Mouse (Mus musculus) heart, embryonic 13.5 days (tissue): ENCODE results near the gene Tas2r143. TPM values are rescaled to one million over a fixed set of nuclear protein-coding genes. Genes with fewer than 3 reads are reported as not detected.

Experiments
- ATAC-seq: fragments of 200-750 bp; cut with Nextera tagmentation; 2 replicates; pipeline ENCODE4 v1.8.0; 2017; ENCODE audit warnings: moderate TSS enrichment; ENCODE audit not compliant: insufficient number of reproducible peaks, low FRiP score, low TSS enrichment; ENCODE audit errors: extremely low read depth
- H3K27ac ChIP-seq: fragments of 300-500 bp; sonication (generic); replicated peaks from 2 replicates; pipeline ENCODE4 v1.5.1; 2015; ENCODE audit warnings: moderate library complexity, mild to moderate bottlenecking, inconsistent platforms
- H3K27me3 ChIP-seq: fragments of 300-500 bp; sonication (generic); replicated peaks from 2 replicates; pipeline ENCODE4 v1.6.1; 2015; ENCODE audit warnings: mild to moderate bottlenecking, inconsistent platforms
- H3K36me3 ChIP-seq: fragments of 300-500 bp; sonication (generic); 2 replicates; pipeline ENCODE4 v1.6.1; 2015; ENCODE audit warnings: mild to moderate bottlenecking, inconsistent platforms
- H3K4me1 ChIP-seq: fragments of 300-500 bp; sonication (generic); 2 replicates; pipeline ENCODE4 v1.6.1; 2015; ENCODE audit warnings: inconsistent platforms
- H3K4me2 ChIP-seq: fragments of 300-500 bp; sonication (generic); 2 replicates; pipeline ENCODE4 v1.6.1; 2015; ENCODE audit warnings: inconsistent platforms, mild to moderate bottlenecking, moderate library complexity
- H3K4me3 ChIP-seq: fragments of 300-500 bp; sonication (generic); 2 replicates; pipeline ENCODE4 v1.5.1; 2015; ENCODE audit warnings: moderate library complexity, mild to moderate bottlenecking, inconsistent platforms
- H3K9ac ChIP-seq: fragments of 300-500 bp; sonication (generic); 2 replicates; pipeline ENCODE4 v1.6.1; 2015; ENCODE audit warnings: inconsistent platforms, mild to moderate bottlenecking, moderate library complexity
- H3K9me3 ChIP-seq: fragments of 300-500 bp; sonication (generic); 2 replicates; pipeline ENCODE4 v1.6.1; 2016; ENCODE audit warnings: inconsistent platforms
- WGBS: fragments of 180-500 bp; shearing (Covaris S2); methylation state at CpG from one replicate; pipeline ENCODE4 v1.1.7; 2015; ENCODE audit warnings: mixed read lengths; 5-methylcytosine and 5-hydroxymethylcytosine counted together
- polyA plus RNA-seq: library from polyadenylated mRNA; unstranded; fragments of >200 nt; fragmentation: Nextera tagmentation; extraction: Ambion mirVana; gene quantifications from 2 replicates; pipeline ENCODE4 v1.2.1, GENCODE M21; 2015

The Tas2r143 gene
- polyA plus RNA-seq, 1 experiment from 2014 or later, result not detected

- Histone ChIP-seq H3K4me1 (peaks cover 60% of the 10 kb centered on the region), H3K27me3 (no peaks in the 10 kb centered on the region), H3K9ac (no peak overlapping the region), H3K4me2 (no peak overlapping the region), H3K27ac (peak overlapping the region; percentile 57), H3K36me3 (no peaks in the 10 kb centered on the region), H3K4me3 (no peak overlapping the region), H3K9me3 (no peaks in the 10 kb centered on the region)
- WGBS, result 46% methylated on average over 4 of the region's 4 CpGs
- ATAC-seq, result no peak
Observed at GRCm38 (mm10) chr6:42370630-42371363, 29.2 kb upstream of the Tas2r143 start.

GRCm38 (mm10) chr6:42372001-42372400 lies 28.0 kb upstream of the Tas2r143 start:
- H3K36me3 ChIP-seq, result no peaks in the 10 kb centered on the region
- H3K27ac ChIP-seq, result peak overlapping the region; percentile 49
- WGBS, result 10% methylated on average over 3 of the region's 3 CpGs
- H3K4me3 ChIP-seq, result peak overlapping the region; percentile 60
- no peak for ATAC-seq
- no peaks in the 10 kb centered on the region for H3K27me3 ChIP-seq
- no peaks in the 10 kb centered on the region for H3K9me3 ChIP-seq
- peak overlapping the region; percentile 57; the same call in 1 of the 2 replicates for H3K9ac ChIP-seq
- peaks cover 72% of the 10 kb centered on the region for H3K4me1 ChIP-seq
- peak overlapping the region; percentile 90 for H3K4me2 ChIP-seq

- H3K4me3 ChIP-seq, result peak overlapping the region; percentile 60
Observed at GRCm38 (mm10) chr6:42372421-42372815, 27.6 kb upstream of the Tas2r143 start.

GRCm38 (mm10) chr6:42372816-42373547 lies 27.1 kb upstream of the Tas2r143 start, which contains the start of gene Epha1:
Gene Epha1, minus strand, starts transcription at chr6:42373268.
- Histone ChIP-seq H3K9me3 (no peaks in the 10 kb centered on the region), H3K9ac (peak within 1 kb of the TSS; percentile 85), H3K4me3 (peak within 1 kb of the TSS; percentile 60), H3K4me2 (peak within 1 kb of the TSS; percentile 90), H3K27ac (peak within 1 kb of the TSS; percentile 59), H3K36me3 (no peaks in the 10 kb centered on the region), H3K27me3 (no peaks in the 10 kb centered on the region), H3K4me1 (peaks cover 72% of the 10 kb centered on the region)
- 0 out of 2 replicates have a peak, but pooled peaks have one; percentile 39 for ATAC-seq
- 1% methylated on average over 36 of the region's 36 CpGs for WGBS

More at GRCm38 (mm10) chr6:42372421-42372815, 27.6 kb upstream of the Tas2r143 start:
- Histone ChIP-seq H3K4me2 (peak overlapping the region; percentile 90), H3K36me3 (no peaks in the 10 kb centered on the region), H3K9ac (peak overlapping the region; percentile 57; the same call in 1 of the 2 replicates), H3K27me3 (no peaks in the 10 kb centered on the region), H3K4me1 (peaks cover 72% of the 10 kb centered on the region), H3K27ac (peak overlapping the region; percentile 49), H3K9me3 (no peaks in the 10 kb centered on the region)
- WGBS, result 31% methylated on average over 9 of the region's 9 CpGs
- no peak for ATAC-seq

GRCm38 (mm10) chr6:42373669-42374430 lies 26.2 kb upstream of the Tas2r143 start:
- H3K4me1 ChIP-seq, result peaks cover 72% of the 10 kb centered on the region
- ATAC-seq, result no peak
- no peaks in the 10 kb centered on the region for H3K27me3 ChIP-seq

GRCm38 (mm10) chr6:42374701-42375100 lies 25.3 kb upstream of the Tas2r143 start:
- Histone ChIP-seq H3K27ac (peak overlapping the region; percentile 72), H3K36me3 (no peaks in the 10 kb centered on the region), H3K4me3 (no peak overlapping the region), H3K4me2 (0 out of 2 replicates have a peak overlapping the region, but pooled peaks have one; percentile 5), H3K9ac (no peak overlapping the region), H3K9me3 (no peaks in the 10 kb centered on the region), H3K4me1 (peaks cover 68% of the 10 kb centered on the region), H3K27me3 (no peaks in the 10 kb centered on the region)
- 24% methylated on average over 4 of the region's 4 CpGs for whole genome bisulfite sequencing
- ATAC-seq, result no peak

More at GRCm38 (mm10) chr6:42373669-42374430, 26.2 kb upstream of the Tas2r143 start:
- Histone ChIP-seq H3K9me3 (no peaks in the 10 kb centered on the region), H3K27ac (peak overlapping the region; percentile 59; the same call in 1 of the 2 replicates), H3K36me3 (no peaks in the 10 kb centered on the region), H3K9ac (peak overlapping the region; percentile 85), H3K4me2 (peak overlapping the region; percentile 90), H3K4me3 (peak overlapping the region; percentile 60)
- WGBS, result 49% methylated on average over 6 of the region's 7 CpGs

- 54% methylated on average over 2 of the region's 2 CpGs for WGBS
- Histone ChIP-seq H3K27ac (peak overlapping the region; percentile 72), H3K27me3 (no peaks in the 10 kb centered on the region), H3K4me2 (peak overlapping the region; percentile 5; the same call in 1 of the 2 replicates), H3K9ac (0 out of 2 replicates have a peak overlapping the region, but pooled peaks have one; percentile 11), H3K4me3 (no peak overlapping the region), H3K9me3 (no peaks in the 10 kb centered on the region), H3K4me1 (peaks cover 64% of the 10 kb centered on the region), H3K36me3 (no peaks in the 10 kb centered on the region)
- no peak for ATAC-seq
Observed at GRCm38 (mm10) chr6:42375131-42375530, 24.9 kb upstream of the Tas2r143 start.

- peaks cover 59% of the 10 kb centered on the region for H3K4me1 ChIP-seq
Observed at GRCm38 (mm10) chr6:42376016-42376415, 24.0 kb upstream of the Tas2r143 start.

GRCm38 (mm10) chr6:42376504-42377019 lies 23.5 kb upstream of the Tas2r143 start:
- H3K4me2 ChIP-seq, result no peak overlapping the region
- H3K9ac ChIP-seq, result peak overlapping the region; percentile 4; the same call in 1 of the 2 replicates
- H3K4me3 ChIP-seq, result no peak overlapping the region
- H3K36me3 ChIP-seq, result no peaks in the 10 kb centered on the region
- no peaks in the 10 kb centered on the region for H3K27me3 ChIP-seq
- no peak for ATAC-seq
- WGBS, result 58% methylated on average over 6 of the region's 6 CpGs
- peaks cover 59% of the 10 kb centered on the region for H3K4me1 ChIP-seq
- peak overlapping the region; percentile 72 for H3K27ac ChIP-seq
- H3K9me3 ChIP-seq, result no peaks in the 10 kb centered on the region

More at GRCm38 (mm10) chr6:42376016-42376415, 24.0 kb upstream of the Tas2r143 start:
- Histone ChIP-seq H3K27me3 (no peaks in the 10 kb centered on the region), H3K36me3 (no peaks in the 10 kb centered on the region), H3K27ac (peak overlapping the region; percentile 72), H3K4me2 (no peak overlapping the region), H3K9me3 (no peaks in the 10 kb centered on the region), H3K4me3 (no peak overlapping the region), H3K9ac (peak overlapping the region; percentile 4)
- WGBS, result 17% methylated on average over 4 of the region's 4 CpGs
- ATAC-seq, result no peak

GRCm38 (mm10) chr6:42377280-42377679 lies 22.8 kb upstream of the Tas2r143 start:
- ATAC-seq, result no peak
- Histone ChIP-seq H3K9ac (no peak overlapping the region), H3K4me1 (peaks cover 59% of the 10 kb centered on the region), H3K9me3 (no peaks in the 10 kb centered on the region), H3K36me3 (no peaks in the 10 kb centered on the region), H3K4me3 (no peak overlapping the region), H3K4me2 (no peak overlapping the region), H3K27me3 (no peaks in the 10 kb centered on the region), H3K27ac (no peak overlapping the region)
- WGBS, result 71% methylated on average over 5 of the region's 5 CpGs
